Mouse (Mus musculus) 416B (cell line): ENCODE data around the gene Cdh13.

Experiments used
- DNase-seq: peaks from one replicate; pipeline ENCODE4 v3.0.0; 2011; ENCODE audit warnings: low read depth

Gene Cdh13

GRCm38 (mm10) chr8:119358836-119359235, 1075.3 kb downstream of the Cdh13 start:
- DNase-seq, result peak; percentile 53

- DNase-seq, result no peak
These were observed 1077.3 kb downstream of the Cdh13 start for GRCm38 (mm10) chr8:119360686-119361295.
